Mouse (Mus musculus) lung, adult 2 months (tissue): ENCODE measurements at regions not wholly inside any gene's neighbourhood (a gene's known extent, or its start where the extent isn't known, plus 50 kb on each side); places are given as distances from the start of the nearest gene placed in this dataset.

ENCODE experiments used
- DNase-seq: peaks from one replicate; pipeline ENCODE4 v3.0.0; 2022
- H3K4me1 ChIP-seq: fragments of 200-500 bp; 2 replicates; pipeline ENCODE4 v1.6.1; 2011; ENCODE audit warnings: low read length; ENCODE audit not compliant: control insufficient read depth, insufficient read depth
- H3K4me3 ChIP-seq: fragments of 200-500 bp; replicated peaks from 2 replicates; pipeline ENCODE3; 2011; ENCODE audit warnings: low read depth, mild to moderate bottlenecking, control low read depth, low read length; ENCODE audit errors: extremely low read depth
- CTCF ChIP-seq: fragments of 200-500 bp; IDR thresholded peaks from 2 replicates; pipeline ENCODE4 v1.5.1; 2011; ENCODE audit warnings: mild to moderate bottlenecking, low read length, control low read depth; ENCODE audit not compliant: insufficient read depth
- POLR2A ChIP-seq: fragments of 200-500 bp; IDR thresholded peaks from 2 replicates; pipeline ENCODE4 v1.6.1; 2011; ENCODE audit warnings: low read depth, mild to moderate bottlenecking, control low read depth, low read length, borderline replicate concordance; ENCODE audit errors: extremely low read depth
- WGBS: fragments of 180-500 bp; shearing (Covaris S2); methylation state at CpG from one replicate; pipeline ENCODE4 v1.1.7; 2018; 5-methylcytosine and 5-hydroxymethylcytosine counted together

- 82% methylated on average over 6 of the region's 6 CpGs for WGBS
- no peak overlapping the region for H3K4me3 ChIP-seq
- TF ChIP-seq POLR2A (no peak), CTCF (no peak)
- H3K4me1 ChIP-seq = peaks cover 2% of the 10 kb centered on the region; the same call in 1 of the 2 replicates
- DNase-seq = no peak
Measured at GRCm38 (mm10) chr3:102270779-102271178, 66.3 kb upstream of the Vangl1 start.

DNA sequence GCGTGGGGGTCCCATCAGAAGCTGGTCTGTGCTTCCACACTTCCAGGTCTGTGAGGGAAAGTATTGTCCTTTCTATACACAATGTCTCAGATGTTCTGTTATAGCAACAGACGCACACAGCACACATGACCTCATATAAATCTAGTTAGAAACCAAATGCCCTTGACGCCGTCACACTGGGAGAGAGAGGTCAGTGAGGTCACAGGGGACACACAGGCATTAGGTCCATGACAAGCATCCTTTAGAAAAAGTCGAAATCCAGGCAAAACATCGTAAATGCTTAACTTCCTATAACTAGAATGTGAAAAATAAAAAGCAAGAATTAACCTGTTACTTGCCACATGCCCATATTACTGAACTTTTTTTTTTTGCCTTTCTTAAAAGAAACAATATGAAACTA, 65.8 kb upstream of the Vangl1 start:
- 73% methylated on average over 6 of the region's 6 CpGs for WGBS
- Histone ChIP-seq H3K4me1 (peaks cover 2% of the 10 kb centered on the region; the same call in 1 of the 2 replicates), H3K4me3 (no peak overlapping the region)
- TF ChIP-seq CTCF (no peak), POLR2A (no peak)
- DNase-seq = no peak

GRCm38 (mm10) chr3:102266136-102266535, 61.6 kb upstream of the Vangl1 start:
- no peaks in the 10 kb centered on the region for H3K4me1 ChIP-seq
- no peak overlapping the region for H3K4me3 ChIP-seq
- WGBS = 73% methylated on average over 9 of the region's 9 CpGs
- no peak for DNase-seq
- TF ChIP-seq CTCF (no peak), POLR2A (no peak)

GRCm38 (mm10) chr3:102265146-102265545, 60.7 kb upstream of the Vangl1 start:
- WGBS = 62% methylated on average over 7 of the region's 7 CpGs

GRCm38 (mm10) chr3:102263326-102263725, 58.8 kb upstream of the Vangl1 start:
- no peak for DNase-seq
- 61% methylated on average over 9 of the region's 9 CpGs for WGBS
- no peaks in the 10 kb centered on the region for H3K4me1 ChIP-seq
- TF ChIP-seq POLR2A = no peak
- no peak for TF ChIP-seq CTCF
- no peak overlapping the region for H3K4me3 ChIP-seq

More at GRCm38 (mm10) chr3:102265146-102265545, 60.7 kb upstream of the Vangl1 start:
- Histone ChIP-seq H3K4me3 (no peak overlapping the region), H3K4me1 (no peaks in the 10 kb centered on the region)
- TF ChIP-seq POLR2A (no peak), CTCF (no peak)
- DNase-seq = no peak

DNA sequence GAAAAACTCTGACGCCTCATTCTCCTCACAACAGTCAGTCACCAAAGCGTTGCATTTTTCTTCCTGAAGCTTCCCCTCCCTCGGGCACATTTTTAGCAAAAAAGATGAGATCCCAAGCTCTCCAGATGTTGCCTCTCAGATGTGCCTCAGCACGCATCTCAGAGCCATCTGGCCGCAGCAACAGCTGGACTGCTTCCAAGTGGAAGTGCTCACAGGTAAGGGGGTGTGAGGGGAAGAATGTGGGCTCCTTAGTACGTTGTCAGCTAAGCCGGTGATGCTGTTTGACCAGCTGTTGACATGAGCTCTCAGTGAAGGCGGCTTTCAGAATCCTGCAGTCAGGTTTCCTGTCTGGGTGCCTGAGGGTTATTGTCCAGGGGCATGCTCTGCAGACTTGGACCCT, 58.2 kb upstream of the Vangl1 start:
- DNase-seq = no peak
- H3K4me3 ChIP-seq = no peak overlapping the region
- H3K4me1 ChIP-seq = no peaks in the 10 kb centered on the region
- TF ChIP-seq CTCF = no peak
- no peak for TF ChIP-seq POLR2A
- 32% methylated on average over 8 of the region's 8 CpGs for WGBS

GRCm38 (mm10) chr3:102261517-102261916, 57.0 kb upstream of the Vangl1 start:
- 46% methylated on average over 3 of the region's 3 CpGs for WGBS
- TF ChIP-seq CTCF (no peak), POLR2A (no peak)
- no peaks in the 10 kb centered on the region for H3K4me1 ChIP-seq
- no peak overlapping the region for H3K4me3 ChIP-seq
- DNase-seq = no peak
